Mouse (Mus musculus) CH12.LX (cell line): ENCODE data around the gene Ddx59. TPM values are rescaled to one million over a fixed set of nuclear protein-coding genes. Genes with fewer than 3 reads are reported as not detected.
A peak's percentile ranks its signal among the peaks of the same experiment; 100 is the strongest.

Experiments
- DNase-seq: peaks from one replicate; pipeline ENCODE4 v3.0.0-alpha.2; 2013; ENCODE audit errors: extremely low read depth
- H3K27ac ChIP-seq: 2 replicates; pipeline ENCODE4 v1.5.1; 2012; ENCODE audit warnings: low read depth, mild to moderate bottlenecking, control low read depth, moderate library complexity; ENCODE audit not compliant: insufficient read depth
- H3K27me3 ChIP-seq: replicated peaks from 2 replicates; pipeline ENCODE3; 2012; ENCODE audit warnings: inconsistent platforms
- H3K36me3 ChIP-seq, 2 experiments: replicated peaks in 1 of 2; 2 replicates each; pipeline versions ENCODE3 to v1.6.1; 2012; ENCODE audit warnings: inconsistent platforms in 1 of 2, low read length in 1 of 2, mild to moderate bottlenecking in 1 of 2, mixed read lengths in 1 of 2, moderate library complexity in 1 of 2; ENCODE audit not compliant: control insufficient read depth in 1 of 2, insufficient read depth in 1 of 2
- H3K4me1 ChIP-seq, 2 experiments: 2 replicates each; pipeline ENCODE4 v1.6.1; 2012; ENCODE audit warnings: inconsistent platforms in 1 of 2, moderate library complexity in 1 of 2; ENCODE audit not compliant: insufficient read depth in 2 of 2, control insufficient read depth in 1 of 2
- H3K4me2 ChIP-seq: 2 replicates; pipeline ENCODE4 v1.6.1; 2012; ENCODE audit warnings: low read depth, mild to moderate bottlenecking, control low read depth; ENCODE audit not compliant: poor library complexity, insufficient read depth, severe bottlenecking
- H3K4me3 ChIP-seq, 3 experiments: fragments of 150-350 bp in 1 of 3; sonication (generic) in 1 of 3; replicated peaks in 1 of 3; 2 replicates each; pipeline versions ENCODE3 to v1.5.1; 2011 to 2012; ENCODE audit warnings: low read depth in 2 of 3, low read length in 2 of 3, mild to moderate bottlenecking in 2 of 3, moderate library complexity in 2 of 3, control low read depth in 1 of 3, improper control_type of control experiment in 1 of 3, inconsistent platforms in 1 of 3, mixed read lengths in 1 of 3; ENCODE audit not compliant: poor library complexity in 1 of 3
- H3K79me2 ChIP-seq: replicated peaks from 2 replicates; pipeline ENCODE4 v1.6.1; 2012; ENCODE audit warnings: mild to moderate bottlenecking, moderate library complexity; ENCODE audit not compliant: control insufficient read depth, poor library complexity, insufficient read depth, severe bottlenecking; ENCODE audit errors: extremely low read depth
- H3K9ac ChIP-seq: 2 replicates; pipeline ENCODE4 v1.6.1; 2012; ENCODE audit warnings: low read depth, mild to moderate bottlenecking, control low read depth, moderate library complexity; ENCODE audit not compliant: insufficient read depth
- H3K9me3 ChIP-seq: replicated peaks from 2 replicates; pipeline ENCODE3; 2012; ENCODE audit warnings: low read length, inconsistent platforms, mixed read lengths
- BHLHE40 ChIP-seq: IDR thresholded peaks from 2 replicates; pipeline ENCODE4 v1.6.1; 2011; ENCODE audit warnings: mild to moderate bottlenecking, low read depth, low read length, improper control_type of control experiment
- CHD1 ChIP-seq: IDR thresholded peaks from 2 replicates; pipeline ENCODE4 v1.6.1; 2012; ENCODE audit warnings: low read depth, low read length, improper control_type of control experiment, inconsistent platforms
- CHD2 ChIP-seq: IDR thresholded peaks from 2 replicates; pipeline ENCODE4 v1.6.1; 2011; ENCODE audit warnings: low read length, improper control_type of control experiment
- E2F4 ChIP-seq: IDR thresholded peaks from 2 replicates; pipeline ENCODE4 v1.6.1; 2011; ENCODE audit warnings: low read depth, low read length, improper control_type of control experiment; ENCODE audit not compliant: insufficient replicate concordance
- HCFC1 ChIP-seq: IDR thresholded peaks from 2 replicates; pipeline ENCODE4 v1.6.1; 2012; ENCODE audit warnings: low read depth, mild to moderate bottlenecking, inconsistent platforms, low read length, improper control_type of control experiment
- IRF4 ChIP-seq: IDR thresholded peaks from 2 replicates; pipeline ENCODE4 v1.6.1; 2014; ENCODE audit warnings: low read depth, mild to moderate bottlenecking, inconsistent platforms, low read length, improper control_type of control experiment
- JUN ChIP-seq: IDR thresholded peaks from 2 replicates; pipeline ENCODE4 v1.6.1; 2011; ENCODE audit warnings: low read depth, mild to moderate bottlenecking, low read length, improper control_type of control experiment, moderate library complexity; ENCODE audit not compliant: insufficient read depth
- JUND ChIP-seq: conservative IDR thresholded peaks from 2 replicates; pipeline ENCODE4 v1.6.1; 2011; ENCODE audit warnings: low read depth, low read length, improper control_type of control experiment
- MAFK ChIP-seq: IDR thresholded peaks from 2 replicates; pipeline ENCODE4 v1.6.1; 2011; ENCODE audit warnings: low read length, improper control_type of control experiment; ENCODE audit not compliant: insufficient replicate concordance
- MXI1 ChIP-seq: IDR thresholded peaks from 2 replicates; pipeline ENCODE4 v1.6.1; 2011; ENCODE audit warnings: mild to moderate bottlenecking, low read depth, low read length, improper control_type of control experiment
- MYC ChIP-seq: IDR thresholded peaks from 2 replicates; pipeline ENCODE4 v1.6.1; 2011; ENCODE audit warnings: low read depth, mild to moderate bottlenecking, improper control_type of control experiment, low read length
- NRF1 ChIP-seq: IDR thresholded peaks from 2 replicates; pipeline ENCODE4 v1.6.1; 2014; ENCODE audit warnings: low read depth, mild to moderate bottlenecking, inconsistent platforms, low read length, improper control_type of control experiment, moderate library complexity
- POLR2A ChIP-seq: IDR thresholded peaks from 2 replicates; pipeline ENCODE4 v1.6.1; 2011; ENCODE audit warnings: low read depth, mild to moderate bottlenecking, improper control_type of control experiment, low read length
- RAD21 ChIP-seq: IDR thresholded peaks from 2 replicates; pipeline ENCODE4 v1.6.1; 2011; ENCODE audit warnings: low read depth, mild to moderate bottlenecking, low read length, improper control_type of control experiment, moderate library complexity
- RCOR1 ChIP-seq: conservative IDR thresholded peaks from 2 replicates; pipeline ENCODE4 v1.6.1; 2012; ENCODE audit warnings: low read depth, mild to moderate bottlenecking, inconsistent platforms, low read length, improper control_type of control experiment
- SIN3A ChIP-seq: IDR thresholded peaks from 2 replicates; pipeline ENCODE4 v1.6.1; 2012; ENCODE audit warnings: low read length, improper control_type of control experiment, inconsistent platforms
- SMC3 ChIP-seq: IDR thresholded peaks from 2 replicates; pipeline ENCODE4 v1.6.1; 2011; ENCODE audit warnings: low read depth, low read length, improper control_type of control experiment
- TCF12 ChIP-seq: IDR thresholded peaks from 2 replicates; pipeline ENCODE4 v1.6.1; 2014; ENCODE audit warnings: low read depth, mild to moderate bottlenecking, inconsistent platforms, low read length, improper control_type of control experiment
- ZC3H11A ChIP-seq: IDR thresholded peaks from 2 replicates; pipeline ENCODE4 v1.6.1; 2012; ENCODE audit warnings: low read depth, mild to moderate bottlenecking, inconsistent platforms, low read length, improper control_type of control experiment
- ZKSCAN1 ChIP-seq: IDR thresholded peaks from 2 replicates; pipeline ENCODE4 v1.6.1; 2012; ENCODE audit warnings: low read depth, inconsistent platforms, low read length, improper control_type of control experiment, borderline replicate concordance
- ZMIZ1 ChIP-seq: IDR thresholded peaks from 2 replicates; pipeline ENCODE4 v1.6.1; 2012; ENCODE audit warnings: low read depth, mild to moderate bottlenecking, inconsistent platforms, low read length, improper control_type of control experiment
- ZNF384 ChIP-seq: IDR thresholded peaks from 2 replicates; pipeline ENCODE4 v1.6.1; 2012; ENCODE audit warnings: low read depth, low read length, improper control_type of control experiment, inconsistent platforms
- dilution Hi-C: fragments of 300-500 bp; cut with MboI; formaldehyde crosslinking; loops from 2 replicates; pipeline ENCODE4 v1.14.3; 2020; ENCODE audit warnings: low sequenced_read_pairs; ENCODE audit not compliant: extremely low pct_unique_long_range_greater_than_20kb, extremely low pct_ligation_motif_present
- in situ Hi-C: fragments of 300-500 bp; cut with MboI; formaldehyde crosslinking; loops from 3 replicates; pipeline ENCODE4 v1.14.3; 2019; ENCODE audit warnings: low sequenced_read_pairs, low pct_ligation_motif_present, low pct_unique_long_range_greater_than_20kb, mixed read lengths
- polyA plus RNA-seq: library from polyadenylated mRNA; unstranded; fragments of >175 nt; gene quantifications from 2 replicates; pipeline ENCODE4 v1.2.1, GENCODE M21; 2012; ENCODE audit warnings: low read depth; ENCODE audit not compliant: insufficient read length
- total RNA-seq, 2 experiments: library from RNA; depleted of rRNA; stranded (reverse); fragments of 300-350 nt in 1 of 2; fragments of >200 nt in 1 of 2; gene quantifications; 2 replicates each; pipeline ENCODE4 v1.2.3; 2012 to 2014

The Ddx59 gene
- total and polyA plus RNA-seq, 3 experiments = 6.9 to 10.9 (median 9.0) TPM

GRCm38 (mm10) chr1:136418393-136418792 is 3.3 kb downstream of the Ddx59 start:
- peaks cover 0 to 34% of the 10 kb centered on the region in 2 experiments for H3K36me3 ChIP-seq
- TF ChIP-seq CHD2 (no peak), MXI1 (no peak), RAD21 (no peak), ZC3H11A (no peak), IRF4 (no peak), JUND (no peak), ZNF384 (no peak), E2F4 (no peak), POLR2A (no peak), RCOR1 (no peak), SIN3A (no peak), NRF1 (no peak), BHLHE40 (no peak), MYC (no peak), ZKSCAN1 (no peak), ZMIZ1 (no peak), SMC3 (no peak), JUN (no peak), CHD1 (no peak), HCFC1 (no peak)
- dilution Hi-C loops = no loop called here
- no peak overlapping the region for H3K4me3 ChIP-seq
- in situ Hi-C loops = no loop called here
- H3K9me3 ChIP-seq = no peaks in the 10 kb centered on the region
- H3K4me2 ChIP-seq = no peak overlapping the region
- H3K9ac ChIP-seq = no peak overlapping the region
- peaks cover 0 to 12% of the 10 kb centered on the region in 2 experiments; a peak in 3 of 4 replicates for H3K4me1 ChIP-seq
- DNase-seq = no peak
- H3K79me2 ChIP-seq = no peaks in the 10 kb centered on the region
- H3K27ac ChIP-seq = no peak overlapping the region
- no peaks in the 10 kb centered on the region for H3K27me3 ChIP-seq

DNA sequence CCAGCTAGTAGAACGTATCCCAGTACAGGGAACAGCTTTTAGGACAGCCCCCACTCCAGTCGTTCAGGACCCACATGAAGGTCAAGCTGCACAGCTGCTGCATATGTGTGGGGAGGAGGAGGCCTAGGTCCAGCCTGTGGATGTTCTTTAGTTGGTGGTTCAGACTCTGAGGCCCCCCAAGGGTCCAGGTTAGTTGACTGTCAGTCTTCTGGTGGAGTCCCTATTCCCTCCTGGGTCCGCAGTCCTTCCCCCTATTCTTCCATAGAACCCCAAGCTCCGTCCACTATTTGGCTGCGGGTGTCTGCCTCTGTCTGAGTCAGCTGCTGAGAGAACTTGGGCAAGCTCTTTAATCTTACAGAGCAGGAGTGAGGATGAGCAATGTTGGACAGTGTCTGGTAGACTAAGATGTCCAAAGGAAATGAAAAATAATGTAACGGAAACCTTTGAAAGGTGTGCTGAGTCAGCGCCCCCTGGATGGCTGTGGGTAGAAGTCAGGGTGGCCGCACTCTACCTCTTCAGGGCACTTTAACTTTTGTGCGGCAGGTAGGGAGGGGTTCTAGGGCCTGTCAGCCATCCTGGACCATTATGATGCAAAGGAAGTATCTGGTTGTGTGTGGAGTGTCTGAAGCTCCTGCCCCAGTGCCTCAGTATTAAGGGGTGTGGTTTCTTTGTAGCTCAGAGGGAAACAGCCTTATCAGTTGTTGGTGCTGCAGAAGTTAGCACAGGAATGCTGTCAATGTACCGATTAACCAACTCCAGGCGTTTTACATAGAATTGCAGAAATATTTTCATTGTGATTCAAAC is 12.3 kb downstream of the Ddx59 start:
- H3K4me2 ChIP-seq = no peak overlapping the region

More for the DNA sequence above, 12.3 kb downstream of the Ddx59 start:
- no peak overlapping the region for H3K4me3 ChIP-seq
- in situ Hi-C loops = no loop called here
- dilution Hi-C loops = no loop called here
- no peak for DNase-seq
- no peak overlapping the region for H3K9ac ChIP-seq
- peaks cover 12 to 39% of the 10 kb centered on the region in 2 experiments for H3K36me3 ChIP-seq
- TF ChIP-seq MXI1 (no peak), CHD1 (no peak), NRF1 (no peak), TCF12 (no peak), MAFK (peak; percentile 40; the same call in 1 of the 2 replicates)
- TF ChIP-seq, all 38 proteins: peak for 1
- no peaks in the 10 kb centered on the region for H3K79me2 ChIP-seq
- H3K27ac ChIP-seq = no peak overlapping the region
- H3K9me3 ChIP-seq = no peaks in the 10 kb centered on the region
- peaks cover 13 to 40% of the 10 kb centered on the region in 2 experiments for H3K4me1 ChIP-seq
- H3K27me3 ChIP-seq = no peaks in the 10 kb centered on the region
